Mouse (Mus musculus): ENCODE measurements around the gene 4930522H14Rik.
A peak's percentile ranks its signal among the peaks of the same experiment; 100 is the strongest.

4930522H14Rik gene

GRCm38 (mm10) chr4:109531111-109531510, at the start of gene 4930522H14Rik:
4930522H14Rik (minus strand) TSS chr4:109531297.
- DNase-seq (ENCODE audit: low spot score) = no peak

- DNase-seq (ENCODE audit: low spot score) = no peak
These were observed 47.3 kb upstream of the 4930522H14Rik start for GRCm38 (mm10) chr4:109578356-109578755.

- DNase-seq (ENCODE audit: low spot score) = no peak
These were observed 45.8 kb upstream of the 4930522H14Rik start for GRCm38 (mm10) chr4:109576933-109577332.

- DNase-seq (ENCODE audit: low spot score) = no peak
These were observed 43.7 kb upstream of the 4930522H14Rik start for GRCm38 (mm10) chr4:109574845-109575244.

GRCm38 (mm10) chr4:109574331-109574730, 43.2 kb upstream of the 4930522H14Rik start:
- DNase-seq (ENCODE audit: low spot score) = no peak

GRCm38 (mm10) chr4:109572632-109573031, 41.5 kb upstream of the 4930522H14Rik start:
- no peak for DNase-seq (ENCODE audit: low spot score)

- DNase-seq (ENCODE audit: low spot score) = no peak
These were observed 38.3 kb upstream of the 4930522H14Rik start for GRCm38 (mm10) chr4:109569421-109569820.

- DNase-seq (ENCODE audit: low spot score) = no peak
These were observed 37.9 kb upstream of the 4930522H14Rik start for GRCm38 (mm10) chr4:109568959-109569358.

- no peak for DNase-seq (ENCODE audit: low spot score)
These were observed 33.6 kb upstream of the 4930522H14Rik start for GRCm38 (mm10) chr4:109564711-109565110.

- no peak for DNase-seq (ENCODE audit: low spot score)
These were observed 19.4 kb upstream of the 4930522H14Rik start for GRCm38 (mm10) chr4:109550338-109551150.

- DNase-seq (ENCODE audit: low spot score) = no peak
These were observed 16.2 kb upstream of the 4930522H14Rik start for GRCm38 (mm10) chr4:109547306-109547705.

GRCm38 (mm10) chr4:109546538-109546937, 15.4 kb upstream of the 4930522H14Rik start:
- no peak for DNase-seq (ENCODE audit: low spot score)

- DNase-seq (ENCODE audit: low spot score) = no peak
These were observed 766 bp downstream of the 4930522H14Rik start for GRCm38 (mm10) chr4:109530245-109530816.

- DNase-seq (ENCODE audit: low spot score) = peak; percentile 14
These were observed 26.2 kb downstream of the 4930522H14Rik start for GRCm38 (mm10) chr4:109504885-109505284.

GRCm38 (mm10) chr4:109498476-109498875, 32.6 kb downstream of the 4930522H14Rik start:
- DNase-seq (ENCODE audit: low spot score) = no peak

- DNase-seq (ENCODE audit: low spot score) = peak; percentile 33
These were observed 37.5 kb downstream of the 4930522H14Rik start for GRCm38 (mm10) chr4:109493581-109493980.

- DNase-seq (ENCODE audit: low spot score) = no peak
These were observed 42.3 kb downstream of the 4930522H14Rik start for GRCm38 (mm10) chr4:109488812-109489211.

- DNase-seq (ENCODE audit: low spot score) = no peak
These were observed 46.5 kb downstream of the 4930522H14Rik start, which contains the start of gene Rnf11 for GRCm38 (mm10) chr4:109484621-109485020. Rnf11 (minus strand) TSS chr4:109484728.

GRCm38 (mm10) chr4:109482701-109483100, 48.4 kb downstream of the 4930522H14Rik start:
- DNase-seq (ENCODE audit: low spot score) = no peak

- DNase-seq (ENCODE audit: low spot score) = no peak
These were observed 49.7 kb downstream of the 4930522H14Rik start for GRCm38 (mm10) chr4:109481424-109481823.

- peak; percentile 13 for DNase-seq (ENCODE audit: low spot score)
These were observed 53.6 kb downstream of the 4930522H14Rik start for GRCm38 (mm10) chr4:109477454-109477853.

GRCm38 (mm10) chr4:109476554-109477014, 54.5 kb downstream of the 4930522H14Rik start:
- DNase-seq (ENCODE audit: low spot score) = peak; percentile 93

Data from testis, postnatal 14 days (tissue).